Mouse (Mus musculus): ENCODE measurements around the gene Swsap1.

Swsap1 gene

DNA sequence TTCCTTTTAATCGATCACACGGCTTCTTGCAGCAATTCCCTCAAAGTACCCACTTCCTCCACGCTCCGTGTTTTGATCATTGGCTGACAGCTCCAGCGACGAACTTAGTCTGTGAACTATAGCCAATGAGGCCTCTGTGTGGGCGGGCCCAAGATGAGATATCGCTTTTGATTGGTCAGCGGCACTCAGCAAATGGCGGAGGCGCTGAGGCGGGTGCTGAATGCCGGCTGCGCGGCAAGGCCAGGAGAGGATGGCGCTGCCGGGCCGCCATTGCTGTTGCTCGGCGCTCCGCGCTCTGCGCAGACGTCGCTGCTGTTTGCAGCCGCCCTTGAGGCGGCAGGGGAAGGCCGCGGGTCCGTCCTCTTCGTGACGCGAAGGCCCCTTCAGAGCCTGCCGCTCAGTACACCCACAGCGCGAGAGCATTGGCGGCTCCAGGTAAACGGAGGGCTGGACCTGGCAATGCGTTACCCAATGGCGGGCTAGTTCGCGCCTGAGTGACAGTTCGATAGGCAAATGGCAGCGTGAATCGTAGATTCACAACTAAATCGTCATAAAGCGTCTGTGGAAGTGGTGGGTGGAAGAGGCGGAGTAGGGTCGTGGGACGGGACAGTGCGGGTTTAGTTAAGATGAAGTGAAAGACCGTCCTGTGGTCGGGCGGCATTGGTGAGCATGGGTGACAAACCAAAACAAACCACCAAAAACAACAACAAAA is at the start of gene Swsap1:
TSS of gene Swsap1 (plus strand) at position 186 of the 712 bp plus-strand sequence.
- peak; percentile 98 for DNase-seq (ENCODE audit: low read depth)

DNA sequence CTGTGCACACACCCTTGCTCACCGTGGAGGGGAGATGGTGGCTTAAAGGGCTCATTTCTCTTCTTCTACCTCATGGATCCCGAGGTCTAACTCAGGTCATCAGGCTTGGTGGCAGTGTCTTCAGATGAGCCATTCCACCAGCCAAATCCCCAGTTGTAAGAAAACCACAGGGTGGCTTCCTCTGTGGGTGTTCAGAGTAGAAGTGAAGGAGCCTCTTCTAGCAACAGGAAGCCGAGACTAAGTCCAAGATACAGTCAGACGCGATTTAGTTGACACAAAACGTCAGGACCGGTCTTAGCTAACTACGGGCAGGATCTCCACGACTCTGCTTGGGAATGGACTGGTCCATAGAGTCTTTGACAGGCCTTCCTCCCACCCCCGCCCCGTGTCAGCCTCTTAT is 47.3 kb upstream of the Swsap1 start:
- no peak for DNase-seq (ENCODE audit: low read depth)

DNA sequence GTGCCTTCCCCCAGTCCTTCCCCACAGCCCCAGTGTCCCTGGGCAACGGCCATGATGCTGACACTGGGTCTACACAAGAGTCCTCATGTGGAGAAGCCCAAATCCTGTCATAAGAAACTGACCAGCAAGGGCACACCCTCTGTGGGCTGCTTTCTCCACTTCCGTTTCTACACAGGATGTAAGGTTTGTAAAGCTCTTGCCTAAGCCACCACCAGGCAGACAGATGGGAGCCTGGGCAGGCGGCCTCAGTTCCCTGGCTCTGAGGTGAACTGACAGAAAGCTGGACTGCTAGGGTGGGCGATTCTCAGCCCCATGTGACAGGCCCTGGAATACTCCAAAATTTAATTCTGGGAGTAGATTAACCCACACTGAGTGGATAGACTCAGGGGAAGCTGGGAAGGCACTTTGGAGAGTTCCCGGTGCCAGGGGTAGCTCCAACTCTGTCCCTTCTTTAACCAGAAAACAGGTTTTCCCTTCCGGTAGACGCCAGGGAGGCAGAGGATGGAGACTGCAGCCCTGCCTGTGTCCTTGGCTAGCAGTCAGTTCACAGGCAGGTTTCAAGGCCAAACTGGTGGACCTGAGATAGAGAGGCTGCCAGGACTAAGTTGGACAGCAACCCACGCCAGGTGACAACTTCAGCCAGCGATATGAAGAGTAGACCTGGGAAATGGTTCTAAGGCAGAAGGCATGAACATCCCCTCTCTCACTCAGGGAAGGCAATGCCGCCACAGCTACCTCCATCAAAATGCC is 45.9 kb upstream of the Swsap1 start:
- no peak for DNase-seq (ENCODE audit: low read depth)

DNA sequence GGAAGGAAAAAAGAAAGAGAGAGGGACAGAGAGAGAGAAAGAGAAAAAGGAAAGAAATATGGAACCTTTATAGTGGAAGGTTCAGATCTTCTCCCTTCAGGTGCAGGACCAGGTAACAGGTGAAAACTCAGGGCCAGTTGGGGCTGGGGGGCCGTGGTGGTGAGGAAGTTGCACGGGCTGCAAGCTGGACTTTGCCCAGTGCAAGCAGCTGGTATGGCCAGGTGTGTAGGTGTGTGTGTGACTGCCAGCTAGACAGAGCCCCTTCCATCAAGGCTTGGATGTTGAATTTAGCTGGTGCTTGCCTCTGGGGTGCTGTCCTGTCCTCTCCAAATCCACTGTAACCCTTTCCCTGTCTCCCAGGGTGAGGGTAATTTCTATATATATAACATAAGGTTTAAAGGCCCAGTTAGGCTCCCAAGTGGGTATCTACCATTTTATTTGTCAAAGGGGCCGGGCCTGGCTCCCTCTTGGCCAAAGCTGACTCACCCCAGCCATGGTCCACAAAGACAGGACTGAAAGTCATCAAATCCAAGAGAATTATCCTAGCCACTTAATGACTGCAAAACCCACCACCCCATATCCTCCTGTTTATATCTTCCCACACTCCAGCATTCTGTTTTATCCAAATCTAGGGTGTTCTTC is 38.6 kb upstream of the Swsap1 start:
- DNase-seq (ENCODE audit: low read depth), result no peak

DNA sequence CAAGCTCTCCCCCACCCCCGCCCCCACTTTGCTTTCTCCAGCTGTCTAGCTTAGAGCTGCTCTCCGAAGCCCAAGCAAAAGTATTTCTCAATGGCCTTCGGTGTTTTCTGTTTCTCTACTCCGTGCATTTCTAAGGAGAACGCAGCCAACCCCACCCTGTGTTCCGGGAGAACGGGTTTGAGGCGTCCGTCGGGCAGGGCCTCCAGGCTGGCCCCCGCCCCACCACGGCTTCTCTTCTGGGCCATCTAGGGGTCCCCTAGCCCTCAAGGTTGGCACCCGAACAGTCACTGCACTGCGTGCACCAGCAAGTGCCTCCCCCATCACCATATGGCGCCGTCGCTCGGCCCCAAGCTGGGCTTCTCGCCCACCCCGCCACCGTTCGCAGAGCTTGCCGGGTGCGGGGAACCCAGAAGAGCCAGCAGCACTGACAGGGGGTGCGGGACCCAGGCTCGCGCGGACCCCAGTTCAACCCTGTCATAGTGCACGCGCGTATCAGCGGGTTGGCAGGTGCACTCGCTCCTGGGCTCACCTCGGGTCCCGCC is 38.0 kb upstream of the Swsap1 start:
- no peak for DNase-seq (ENCODE audit: low read depth)

DNA sequence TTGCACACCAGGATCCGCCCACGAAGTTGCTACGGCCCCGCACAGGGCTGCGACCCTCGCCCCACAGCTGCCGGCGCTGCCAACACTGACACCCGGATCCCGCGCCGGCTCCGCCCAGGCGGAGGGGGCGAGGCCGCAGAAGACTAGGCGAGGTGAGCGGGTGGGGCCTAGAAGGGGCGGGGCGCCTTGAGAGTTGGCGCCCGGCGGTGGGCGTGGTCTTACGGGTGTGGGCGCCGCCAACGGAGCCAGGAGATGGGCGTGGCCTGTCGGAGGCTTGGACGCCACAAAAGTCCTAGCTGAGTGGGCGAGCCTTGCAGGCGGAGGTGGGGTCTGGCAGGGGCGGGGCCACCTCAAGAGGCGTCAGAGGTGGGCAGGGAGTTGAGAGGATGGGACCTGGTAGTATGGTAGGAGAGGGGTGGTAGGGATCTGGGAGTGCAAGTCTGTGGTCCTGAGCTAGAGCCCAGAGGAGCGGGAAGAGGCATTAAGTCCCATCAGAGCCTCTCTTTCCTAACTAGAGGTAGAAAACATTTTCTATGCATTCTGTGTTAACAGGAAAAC is 37.4 kb upstream of the Swsap1 start, which contains the start of gene Rab3d:
TSS of gene Rab3d (minus strand) at position 158 of the 558 bp plus-strand sequence.
- DNase-seq (ENCODE audit: low read depth), result peak; percentile 58

DNA sequence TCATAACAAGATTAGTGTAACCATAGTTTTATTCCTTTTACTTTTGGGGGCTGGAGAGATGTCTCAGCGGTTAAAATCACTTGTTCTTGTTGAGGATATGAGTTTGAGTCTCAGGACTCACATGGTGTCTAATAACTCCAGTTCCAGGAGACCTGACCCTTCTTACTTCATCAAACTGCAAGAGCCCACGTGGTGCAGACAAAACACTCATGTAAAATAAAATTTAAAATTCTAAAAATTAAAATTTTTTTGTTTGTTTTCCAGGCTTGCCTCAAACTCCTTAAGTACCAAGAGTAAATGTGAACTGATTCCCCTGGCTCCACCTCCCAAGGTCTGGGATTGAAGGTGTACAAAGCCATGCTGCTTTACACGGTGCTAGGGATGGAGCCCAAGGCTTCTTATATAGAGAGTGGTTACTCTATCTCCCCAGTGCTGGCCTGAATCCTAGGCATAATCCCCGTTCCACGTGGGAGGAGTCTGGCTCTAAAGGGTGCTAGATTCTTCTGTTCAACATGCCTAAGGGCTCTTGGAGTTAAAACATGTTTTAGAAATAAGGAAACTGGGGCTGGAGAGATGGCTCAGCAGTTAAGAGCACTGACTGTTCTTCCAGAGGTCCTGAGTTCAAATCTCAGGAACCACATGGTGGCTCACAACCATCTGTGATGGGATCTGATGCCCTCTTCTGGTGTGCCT is 36.7 kb upstream of the Swsap1 start:
- no peak for DNase-seq (ENCODE audit: low read depth)

DNA sequence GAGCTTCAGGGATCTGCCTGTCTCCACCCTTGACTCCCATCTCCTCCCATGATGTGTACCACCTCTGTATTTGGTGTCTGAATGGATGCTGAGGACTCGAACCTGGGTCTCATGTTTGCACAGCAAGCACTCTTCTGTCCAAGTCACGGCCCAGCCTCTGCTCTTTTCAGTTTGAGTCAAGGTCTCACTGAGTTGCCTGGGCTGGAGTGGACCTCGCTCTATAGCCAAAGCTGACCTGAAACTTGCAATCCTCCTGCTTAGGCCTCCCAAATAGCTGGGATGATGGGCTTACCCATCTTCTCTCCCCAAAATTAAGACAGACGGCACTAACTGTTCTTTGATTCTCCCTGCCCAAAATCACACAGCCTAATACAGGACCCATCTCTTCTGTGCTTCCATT is 32.5 kb upstream of the Swsap1 start:
- DNase-seq (ENCODE audit: low read depth), result no peak

DNA sequence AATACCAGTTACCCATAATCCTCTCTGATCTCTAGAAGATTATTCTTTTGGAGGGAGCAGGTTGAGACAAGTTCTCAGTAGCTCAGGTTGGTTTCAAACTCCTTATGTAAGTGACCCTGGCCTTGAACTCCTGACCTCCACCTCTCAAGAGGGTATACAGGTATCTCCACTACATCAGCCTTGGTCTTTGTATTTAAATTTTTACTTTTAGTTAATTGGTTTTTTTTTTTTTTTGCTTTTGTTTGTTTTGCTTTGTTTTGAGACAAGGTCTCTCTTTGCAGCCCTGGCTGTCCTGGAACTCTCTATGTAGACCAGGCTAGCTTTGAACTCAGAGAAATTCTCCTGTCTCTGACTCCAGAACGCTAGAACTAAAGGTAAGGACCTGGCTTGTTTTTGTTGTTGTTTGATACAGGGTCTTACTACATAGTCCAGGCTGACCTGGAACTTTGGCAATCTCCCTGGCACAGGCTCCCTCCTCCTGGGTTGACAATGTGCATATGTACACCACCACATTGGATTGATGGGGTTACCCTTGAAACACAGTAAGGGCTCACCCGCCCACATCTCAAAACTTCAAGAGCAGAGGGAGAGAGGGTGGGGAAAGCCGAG is 32.0 kb upstream of the Swsap1 start:
- no peak for DNase-seq (ENCODE audit: low read depth)

DNA sequence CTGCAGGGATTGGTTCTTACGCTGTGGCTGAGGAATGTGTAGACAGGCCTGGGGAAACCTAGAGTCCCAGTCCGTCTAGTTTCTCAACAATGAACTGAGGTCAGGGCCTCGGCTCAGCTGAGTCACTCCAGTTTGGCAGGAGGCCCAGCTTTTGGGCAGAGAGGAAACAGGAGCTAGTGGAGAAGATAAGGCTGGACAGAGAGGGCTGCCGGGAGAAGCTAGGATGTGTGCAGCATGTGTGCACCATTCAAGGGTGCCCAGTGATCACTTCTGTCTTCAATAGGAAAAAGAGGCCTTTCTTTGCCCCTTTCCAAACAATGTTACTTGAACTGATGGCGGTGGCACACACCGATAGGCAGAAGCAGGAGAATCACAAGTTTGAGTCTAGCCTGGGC is 31.5 kb upstream of the Swsap1 start:
- DNase-seq (ENCODE audit: low read depth), result peak; percentile 98

DNA sequence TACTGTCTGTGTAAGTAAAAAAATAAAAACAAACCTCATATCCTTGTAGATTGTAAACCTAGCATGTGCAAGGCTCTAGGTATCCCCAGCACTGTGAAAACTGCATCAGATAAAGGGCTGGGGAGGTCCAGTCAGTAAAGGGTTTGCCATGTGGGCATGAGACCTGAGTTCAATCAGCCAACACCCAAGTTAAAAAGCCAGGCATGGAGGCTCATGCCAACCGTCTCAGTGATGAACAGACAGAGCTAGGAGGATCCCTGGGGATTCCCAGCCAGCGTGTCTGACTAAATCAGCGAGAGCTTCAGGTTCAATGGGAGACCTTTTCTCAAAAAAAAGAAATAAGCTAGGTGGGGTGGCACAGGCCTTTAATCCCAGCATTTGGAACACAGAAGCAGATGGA is 30.5 kb upstream of the Swsap1 start:
- no peak for DNase-seq (ENCODE audit: low read depth)

DNA sequence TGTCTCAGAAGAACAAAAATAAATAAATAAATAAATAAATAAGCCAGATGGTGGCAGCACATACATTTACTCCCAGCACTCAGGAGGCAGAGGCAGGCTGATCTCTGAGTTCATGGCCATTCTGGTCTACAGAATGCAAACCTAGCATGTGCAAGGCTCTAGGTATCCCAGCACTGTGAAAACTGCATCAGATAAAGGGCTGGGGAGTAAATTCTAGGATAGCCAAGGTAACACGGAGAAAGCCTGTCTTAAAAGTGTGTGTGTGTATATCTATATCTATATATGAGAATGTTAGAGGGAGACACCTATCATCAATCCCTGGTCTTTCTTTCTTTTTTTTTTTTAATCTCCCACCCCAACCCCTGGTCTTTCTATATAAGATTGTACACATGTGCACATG is 30.0 kb upstream of the Swsap1 start:
- DNase-seq (ENCODE audit: low read depth), result no peak

DNA sequence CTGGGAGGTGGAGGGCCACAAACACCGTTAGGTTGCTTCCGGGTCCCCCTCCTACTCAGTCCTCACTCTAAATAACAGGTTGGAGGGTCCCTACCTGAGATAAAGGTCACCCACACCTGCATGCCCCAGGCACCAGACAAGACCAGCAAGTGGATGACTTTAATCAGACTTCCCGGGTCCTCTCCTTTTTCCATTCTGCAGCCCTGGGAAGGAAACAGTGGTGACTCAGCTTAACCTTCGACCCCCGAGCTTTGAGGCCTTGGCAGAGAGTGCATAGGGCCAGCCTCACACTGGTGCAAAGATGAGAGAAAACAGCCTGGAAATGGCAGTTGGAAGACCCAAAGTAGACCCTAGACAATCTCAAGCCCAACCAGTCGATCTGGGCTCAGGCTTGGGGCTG is 29.4 kb upstream of the Swsap1 start:
- DNase-seq (ENCODE audit: low read depth), result no peak

DNA sequence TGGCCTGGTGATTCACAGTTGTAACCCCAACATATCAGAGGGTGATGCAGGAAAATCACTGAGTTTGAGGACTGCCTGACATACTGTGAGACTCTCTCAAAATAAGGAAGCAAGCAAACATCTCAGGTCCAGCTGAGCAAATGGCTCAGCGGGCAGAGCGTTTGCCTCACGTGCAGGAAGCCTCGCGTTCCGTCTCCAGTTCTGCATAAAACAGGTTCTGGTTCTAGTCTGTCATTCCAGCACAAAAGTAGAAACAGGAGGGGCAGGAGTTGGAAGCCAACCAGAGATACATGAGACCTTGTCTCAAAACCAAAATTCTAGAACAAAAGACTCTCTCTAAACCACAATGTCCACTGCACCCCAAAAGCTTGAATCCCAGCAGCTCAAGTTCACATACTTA is 28.8 kb upstream of the Swsap1 start:
- DNase-seq (ENCODE audit: low read depth), result no peak

DNA sequence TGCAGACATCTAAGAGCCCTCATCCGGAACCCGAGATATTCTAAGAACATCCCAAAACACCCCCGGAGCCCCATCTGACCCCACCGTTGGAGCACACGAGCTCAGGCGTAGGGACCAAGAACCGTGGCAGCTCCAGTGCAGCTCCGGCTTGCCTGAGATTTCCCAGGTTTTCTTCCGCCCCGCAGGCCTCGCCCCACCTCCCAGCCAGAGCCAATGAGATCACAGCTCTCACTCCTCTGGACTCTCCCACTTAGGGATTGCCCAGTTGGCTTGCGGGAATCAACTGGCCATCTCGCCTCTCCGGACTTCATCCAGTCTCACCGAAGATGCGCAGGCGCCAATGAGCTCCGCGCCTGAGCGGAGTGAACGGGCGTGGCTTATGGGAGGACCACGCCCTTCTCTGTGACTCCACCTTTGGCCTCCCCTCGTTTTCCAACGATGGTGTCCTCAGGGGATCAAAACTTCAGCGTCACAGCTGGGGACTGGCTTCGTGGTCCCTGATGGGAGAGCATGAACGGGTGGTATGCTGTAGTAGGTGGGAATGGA is 28.3 kb upstream of the Swsap1 start, which contains the start of the genes Ccdc159 and Tmem205:
TSS of gene Ccdc159 (plus strand) at position 264 of the 546 bp plus-strand sequence.
TSS of gene Tmem205 (minus strand) at position 349 of the 546 bp plus-strand sequence.
- peak; percentile 97 for DNase-seq (ENCODE audit: low read depth)

DNA sequence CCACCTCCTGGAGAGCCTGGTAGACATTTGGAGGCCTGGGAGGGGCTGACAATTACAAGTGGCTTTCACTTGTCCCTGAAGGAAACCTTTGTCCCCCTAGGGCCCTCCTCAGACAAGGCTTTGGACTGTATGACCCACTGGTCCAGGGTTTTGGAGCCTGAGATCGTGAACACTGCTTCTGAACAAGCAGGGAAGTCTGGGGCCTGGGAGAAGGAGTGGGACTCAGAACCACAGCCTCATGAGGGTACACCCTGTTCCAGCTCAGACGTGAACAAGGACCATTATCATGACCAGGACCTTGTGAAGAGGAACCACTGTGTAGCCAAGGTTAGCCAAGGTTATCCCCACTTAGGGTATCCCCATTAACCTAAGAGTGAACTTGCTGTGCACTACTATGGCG is 26.3 kb upstream of the Swsap1 start:
- DNase-seq (ENCODE audit: low read depth), result no peak

DNA sequence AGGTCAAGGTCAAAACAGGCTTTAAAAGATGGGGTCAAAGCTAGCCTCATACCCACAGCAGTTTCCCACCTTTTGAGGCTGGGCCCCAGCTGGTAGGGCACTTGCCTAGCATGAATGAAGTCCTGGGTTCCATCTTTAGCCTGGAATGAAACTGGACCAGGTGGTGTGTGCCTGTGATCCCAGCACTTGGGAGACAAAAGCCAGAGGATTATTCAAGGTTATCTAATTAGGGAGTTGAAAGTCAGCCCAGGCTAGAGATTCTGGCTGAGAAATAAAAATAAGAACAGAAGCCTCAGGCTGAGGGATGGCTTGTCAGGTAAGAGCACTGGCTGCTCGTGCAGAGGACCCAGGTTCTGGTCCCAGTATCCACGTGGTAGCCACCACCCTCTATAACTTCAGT is 23.5 kb upstream of the Swsap1 start:
- no peak for DNase-seq (ENCODE audit: low read depth)

DNA sequence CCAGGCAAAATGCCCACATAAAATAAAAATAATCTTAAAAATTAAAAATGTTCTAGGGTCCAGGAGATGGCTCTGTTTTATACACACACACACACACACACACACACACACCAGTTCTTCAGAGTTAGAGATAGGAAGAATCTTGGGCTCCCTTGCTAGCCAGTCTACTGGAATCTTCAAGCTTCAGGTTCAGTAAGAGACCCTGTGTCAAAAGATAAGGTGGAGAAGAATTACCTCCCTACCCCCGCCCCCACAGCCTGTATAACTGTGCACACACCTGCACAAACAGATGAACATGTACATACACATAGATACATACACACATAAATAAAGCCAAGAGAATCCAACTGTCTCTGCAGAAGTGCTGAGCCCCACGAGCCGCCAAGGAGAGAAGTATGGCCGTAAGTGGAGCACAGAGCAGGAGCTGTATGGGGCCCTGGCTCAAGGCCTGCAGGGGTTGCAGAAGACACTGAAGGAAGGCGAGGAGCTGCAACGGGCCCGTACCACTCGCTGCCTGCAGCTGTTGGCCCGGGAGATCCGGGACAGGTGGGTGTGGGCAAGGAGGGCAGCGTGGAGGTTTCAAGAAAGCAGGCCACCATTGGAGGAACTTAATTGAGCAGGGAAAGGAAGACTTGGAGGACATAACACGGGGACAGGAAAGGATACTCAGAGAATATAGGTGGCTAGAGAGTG is 23.0 kb upstream of the Swsap1 start:
- DNase-seq (ENCODE audit: low read depth), result no peak

DNA sequence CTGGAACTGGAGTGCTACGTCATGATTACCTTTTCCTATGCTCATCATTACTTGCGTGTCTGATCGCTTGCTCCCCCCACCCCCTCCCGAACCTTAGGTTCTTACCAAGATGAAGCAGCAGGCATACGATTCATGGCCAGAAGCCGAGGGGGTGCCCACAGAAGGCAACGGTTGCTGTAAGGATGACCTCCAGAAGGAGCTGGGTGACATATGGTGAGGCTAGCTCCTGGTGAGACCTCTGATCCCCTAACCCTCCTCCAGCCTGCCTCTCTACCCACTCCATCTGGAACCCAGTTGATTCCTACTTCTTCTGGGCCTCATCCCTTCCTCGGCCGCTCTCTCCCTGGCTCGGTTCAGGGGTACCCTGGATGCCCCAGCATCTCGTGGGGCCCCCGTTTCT is 21.5 kb upstream of the Swsap1 start:
- no peak for DNase-seq (ENCODE audit: low read depth)

DNA sequence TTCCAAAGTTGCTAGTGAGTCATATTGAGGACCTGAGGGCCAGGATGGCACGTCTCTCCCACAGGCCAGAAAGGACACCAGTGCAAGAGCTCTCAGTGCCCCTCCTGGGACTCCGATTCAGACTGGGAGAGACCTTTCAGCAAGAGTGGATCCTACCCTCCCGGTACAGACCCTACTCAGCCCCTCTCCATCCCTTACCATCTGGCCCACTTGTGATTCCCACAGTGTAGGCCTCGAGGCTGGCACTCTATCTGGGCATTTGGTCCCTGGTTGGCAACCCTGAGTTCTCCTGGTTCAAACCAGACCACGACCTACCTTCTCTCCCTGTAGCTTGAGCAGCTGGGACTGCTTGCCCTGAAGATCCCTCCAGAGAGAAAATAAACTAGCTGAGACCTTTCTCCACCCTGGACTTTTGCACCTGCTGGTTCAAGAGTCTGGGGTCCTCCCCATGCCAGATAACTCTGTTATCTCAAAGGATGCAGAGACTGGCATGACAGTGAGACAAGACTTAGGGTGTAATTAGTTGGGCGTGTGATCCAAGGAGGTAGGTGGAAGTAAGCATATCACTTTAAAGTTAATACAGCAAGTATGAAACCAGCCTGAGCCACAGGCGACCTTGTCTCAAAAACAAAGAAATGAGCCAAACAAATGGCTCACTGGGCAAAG is 20.0 kb upstream of the Swsap1 start:
- DNase-seq (ENCODE audit: low read depth), result no peak
